Mouse (Mus musculus) layer of hippocampus, adult 2 months (tissue): ENCODE measurements at regions not wholly inside any gene's neighbourhood (a gene's known extent, or its start where the extent isn't known, plus 50 kb on each side); places are given as distances from the start of the nearest gene placed in this dataset.

ENCODE experiments used
- DNase-seq, 2 experiments: peaks; one replicate each; pipeline ENCODE4 v3.0.0; 2022; ENCODE audit warnings: low spot score in 2 of 2
- H3K27ac ChIP-seq: fragments of 200-600 bp; 2 replicates; pipeline ENCODE4 v1.8.1; 2022
- H3K4me3 ChIP-seq: fragments of 200-600 bp; 2 replicates; pipeline ENCODE4 v1.8.1; 2022; ENCODE audit warnings: mild to moderate bottlenecking
- CTCF ChIP-seq: fragments of 200-600 bp; conservative IDR thresholded peaks from 2 replicates; pipeline ENCODE4 v1.8.1; 2022; ENCODE audit warnings: antibody characterized with exemption, mild to moderate bottlenecking, moderate library complexity

GRCm38 (mm10) chr11:10105077-10105476 lies 913.3 kb downstream of the Abca13 start:
- DNase-seq: no peak
- TF ChIP-seq CTCF: 0 out of 2 replicates have a peak, but pooled peaks have one; percentile 18
- H3K27ac ChIP-seq: no peak overlapping the region
- H3K4me3 ChIP-seq: no peak overlapping the region

DNA sequence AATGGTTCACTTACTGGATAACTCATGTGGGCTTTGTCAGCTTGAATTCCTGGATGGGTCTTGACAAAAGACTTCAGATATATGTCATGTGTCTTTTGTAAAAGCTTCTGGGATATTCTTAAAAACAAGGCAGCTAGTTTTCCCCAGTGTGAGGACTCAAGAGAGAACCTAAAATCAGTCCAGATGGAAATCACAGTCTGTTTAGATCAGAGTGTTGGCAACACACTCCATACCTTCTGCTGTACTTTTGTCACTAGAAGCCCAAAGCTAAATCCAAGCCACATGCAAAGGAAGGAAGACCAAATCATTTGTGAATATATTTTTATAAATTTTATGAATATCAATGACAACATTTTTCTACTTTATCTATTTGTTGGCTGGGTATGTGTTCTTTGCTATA lies 950.4 kb downstream of the Abca13 start:
- H3K4me3 ChIP-seq: no peak overlapping the region
- TF ChIP-seq CTCF: no peak
- no peak overlapping the region for H3K27ac ChIP-seq
- DNase-seq: peak in 1 of 2 experiments; percentile 1

- Histone ChIP-seq H3K27ac (no peak overlapping the region), H3K4me3 (no peak overlapping the region)
- DNase-seq: no peak
- no peak for TF ChIP-seq CTCF
Observed at GRCm38 (mm10) chr11:10149160-10149559, 957.4 kb downstream of the Abca13 start.

DNA sequence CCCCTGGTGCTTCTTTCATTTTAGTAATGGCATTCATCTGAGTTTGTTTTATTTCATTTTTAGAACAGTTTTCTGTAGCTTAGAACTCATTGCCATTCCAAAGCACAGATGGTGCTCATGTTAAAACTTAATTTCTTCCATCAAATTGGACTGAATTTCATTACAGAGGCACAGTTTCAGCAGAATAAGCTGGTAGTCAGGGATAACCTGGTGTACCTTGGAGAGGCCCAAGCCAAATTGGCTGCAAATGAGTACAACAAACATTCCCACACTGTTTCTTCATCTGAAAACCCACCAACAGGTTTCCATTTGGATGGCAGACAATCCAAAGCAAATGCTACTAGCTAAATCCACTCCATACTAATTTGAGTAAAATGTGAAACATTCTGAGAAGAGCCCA lies 960.2 kb upstream of the Vwc2 start:
- Histone ChIP-seq H3K4me3 (no peak overlapping the region), H3K27ac (no peak overlapping the region; the same call in 1 of the 2 replicates)
- DNase-seq: peak; percentile 25 to 71
- TF ChIP-seq CTCF: no peak

GRCm38 (mm10) chr11:10193738-10194137 lies 920.3 kb upstream of the Vwc2 start:
- Histone ChIP-seq H3K4me3 (no peak overlapping the region), H3K27ac (no peak overlapping the region)
- no peak for TF ChIP-seq CTCF
- DNase-seq: no peak

GRCm38 (mm10) chr11:10194774-10195173 lies 919.2 kb upstream of the Vwc2 start:
- TF ChIP-seq CTCF: no peak
- DNase-seq: no peak
- H3K4me3 ChIP-seq: no peak overlapping the region
- no peak overlapping the region for H3K27ac ChIP-seq

DNA sequence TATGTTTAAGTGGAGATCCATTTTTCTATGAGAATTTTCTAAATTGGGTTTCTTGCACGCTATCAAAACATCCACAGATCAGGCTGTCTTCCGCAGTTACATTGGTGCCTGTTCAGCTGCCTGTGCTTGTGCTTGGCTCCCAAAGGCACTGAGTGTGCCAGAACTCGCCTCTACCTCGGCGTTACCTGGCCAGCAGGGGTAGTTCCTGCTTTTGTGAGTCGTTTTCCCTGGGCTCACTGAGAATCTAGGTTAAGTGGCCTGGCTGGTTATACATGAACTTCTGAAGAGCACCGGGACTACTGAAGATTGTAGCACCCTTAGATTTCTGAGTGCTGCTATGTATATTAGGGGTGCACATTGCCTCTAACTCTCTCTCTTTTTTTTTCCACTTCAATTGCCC lies 913.0 kb upstream of the Vwc2 start:
- Histone ChIP-seq H3K27ac (no peak overlapping the region), H3K4me3 (no peak overlapping the region)
- DNase-seq: no peak
- TF ChIP-seq CTCF: no peak

GRCm38 (mm10) chr11:10205257-10205656 lies 908.8 kb upstream of the Vwc2 start:
- no peak for DNase-seq
- Histone ChIP-seq H3K4me3 (no peak overlapping the region), H3K27ac (no peak overlapping the region)
- TF ChIP-seq CTCF: no peak
